Mouse (Mus musculus) bone marrow macrophage, adult 2 months (primary cell): ENCODE data around the gene Psmb8. TPM values are rescaled to one million over a fixed set of nuclear protein-coding genes. Genes with fewer than 3 reads are reported as not detected.

Experiments
- H3K27ac ChIP-seq: 2 replicates; pipeline ENCODE4 v1.5.1; 2012; ENCODE audit warnings: low read depth, low read length; ENCODE audit not compliant: insufficient read depth
- H3K4me1 ChIP-seq: 2 replicates; pipeline ENCODE4 v1.6.1; 2012; ENCODE audit warnings: low read length; ENCODE audit not compliant: control insufficient read depth, insufficient read depth
- H3K4me3 ChIP-seq: 2 replicates; pipeline ENCODE4 v1.5.1; 2012; ENCODE audit warnings: mild to moderate bottlenecking, low read length, moderate library complexity; ENCODE audit not compliant: insufficient read depth
- CTCF ChIP-seq: IDR thresholded peaks from 2 replicates; pipeline ENCODE4 v1.5.1; 2012; ENCODE audit warnings: low read depth, mild to moderate bottlenecking, low read length, moderate library complexity
- POLR2A ChIP-seq: IDR thresholded peaks from 2 replicates; pipeline ENCODE4 v1.6.1; 2012; ENCODE audit warnings: mild to moderate bottlenecking, low read depth, low read length, borderline replicate concordance
- polyA plus RNA-seq: library from polyadenylated mRNA; stranded (reverse); fragments of >200 nt; gene quantifications from 2 replicates; pipeline ENCODE4 v1.2.4, GENCODE M21; 2012; ENCODE audit not compliant: missing spikeins, insufficient read depth, insufficient read length

Gene Psmb8
- 201 and 204 TPM in 2 replicates for polyA plus RNA-seq

DNA sequence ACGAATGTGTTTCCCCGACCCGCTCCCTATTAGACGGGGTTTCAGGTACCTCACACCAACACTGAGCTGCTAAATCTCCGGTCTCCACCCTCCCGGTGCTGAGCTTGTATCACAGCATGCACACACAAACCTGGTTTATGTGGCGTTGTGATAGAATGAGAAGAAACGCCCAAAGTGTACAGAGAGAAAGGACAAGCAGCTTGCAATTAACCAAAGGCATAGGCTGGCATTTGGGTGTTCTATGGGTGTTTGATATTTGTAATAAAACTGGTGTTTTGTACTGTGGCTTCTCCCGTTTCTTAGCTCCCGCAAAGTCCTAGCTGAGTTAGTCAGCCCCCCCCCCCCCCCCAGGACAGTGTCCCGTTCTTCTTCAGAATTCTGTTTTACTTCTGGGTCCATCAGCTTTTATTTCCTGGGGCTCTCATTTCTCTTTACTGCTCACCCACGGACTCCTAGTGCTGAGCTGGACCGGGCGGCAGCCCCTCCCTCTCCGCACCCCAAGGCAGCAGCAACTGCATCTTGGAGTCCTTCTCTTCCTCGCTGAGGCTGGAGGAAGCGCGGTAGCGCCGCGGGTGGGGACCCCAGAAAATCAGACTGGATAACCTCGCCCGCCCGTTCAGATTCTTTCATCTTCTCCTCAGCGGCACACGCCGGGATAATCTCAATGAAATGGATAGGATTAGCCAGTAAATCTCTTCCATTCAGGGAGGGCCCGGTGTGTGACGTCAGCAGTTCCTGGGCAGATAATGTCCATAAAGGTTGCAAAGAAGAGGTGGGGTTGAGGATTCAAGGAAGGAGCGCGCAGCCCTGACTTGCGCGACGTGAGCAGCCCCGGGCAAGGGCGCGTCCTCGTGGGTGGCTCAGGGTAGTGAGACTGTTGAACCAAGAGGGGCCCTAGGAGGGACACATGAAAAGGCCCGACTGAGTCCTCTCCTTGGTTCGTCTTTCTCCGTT, at the start of gene Psmb8:
Gene Psmb8 (plus strand): TSS at position 781 of the 954 bp plus-strand sequence.
- Histone ChIP-seq H3K4me3 (peak within 1 kb of the TSS; percentile 97), H3K27ac (peak within 1 kb of the TSS; percentile 40), H3K4me1 (peaks cover 6% of the 10 kb centered on the region)
- no peak for TF ChIP-seq CTCF
- no peak for TF ChIP-seq POLR2A

DNA sequence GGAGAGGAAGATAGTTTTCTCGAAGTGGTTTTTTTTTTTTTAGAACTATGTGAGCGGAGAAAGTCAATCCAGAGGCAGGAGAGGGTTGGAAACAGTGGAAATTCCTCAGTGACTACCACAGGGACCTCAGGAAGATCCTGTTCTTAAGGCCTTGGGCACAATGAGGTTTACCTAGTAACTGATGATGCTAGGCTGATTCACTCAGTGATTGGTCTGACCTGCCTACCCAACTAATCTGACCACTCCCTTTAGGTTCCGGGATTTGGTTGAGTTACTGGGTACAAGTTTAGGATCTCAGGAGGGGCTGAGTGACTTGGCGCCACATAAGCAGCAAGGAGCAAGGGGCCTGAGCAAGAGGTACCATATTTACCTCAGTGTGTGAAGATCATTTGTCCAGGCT, 44.6 kb upstream of the Psmb8 start, which contains the start of gene H2-DMb1:
Gene H2-DMb1 (plus strand): TSS at position 150 of the 400 bp plus-strand sequence.
- TF ChIP-seq POLR2A (no peak), CTCF (no peak)
- Histone ChIP-seq H3K4me3 (peak within 1 kb of the TSS; percentile 52), H3K4me1 (peaks cover 33% of the 10 kb centered on the region), H3K27ac (no peak within 1 kb of the TSS)

GRCm38 (mm10) chr17:34155534-34155933, 42.0 kb upstream of the Psmb8 start:
- H3K27ac ChIP-seq, result no peak overlapping the region
- TF ChIP-seq CTCF, result no peak
- no peak for TF ChIP-seq POLR2A
- no peak overlapping the region for H3K4me3 ChIP-seq
- H3K4me1 ChIP-seq, result peaks cover 32% of the 10 kb centered on the region

GRCm38 (mm10) chr17:34164202-34164895, 33.2 kb upstream of the Psmb8 start:
- TF ChIP-seq POLR2A, result no peak
- TF ChIP-seq CTCF, result no peak
- H3K27ac ChIP-seq, result no peak overlapping the region
- H3K4me3 ChIP-seq, result no peak overlapping the region

DNA sequence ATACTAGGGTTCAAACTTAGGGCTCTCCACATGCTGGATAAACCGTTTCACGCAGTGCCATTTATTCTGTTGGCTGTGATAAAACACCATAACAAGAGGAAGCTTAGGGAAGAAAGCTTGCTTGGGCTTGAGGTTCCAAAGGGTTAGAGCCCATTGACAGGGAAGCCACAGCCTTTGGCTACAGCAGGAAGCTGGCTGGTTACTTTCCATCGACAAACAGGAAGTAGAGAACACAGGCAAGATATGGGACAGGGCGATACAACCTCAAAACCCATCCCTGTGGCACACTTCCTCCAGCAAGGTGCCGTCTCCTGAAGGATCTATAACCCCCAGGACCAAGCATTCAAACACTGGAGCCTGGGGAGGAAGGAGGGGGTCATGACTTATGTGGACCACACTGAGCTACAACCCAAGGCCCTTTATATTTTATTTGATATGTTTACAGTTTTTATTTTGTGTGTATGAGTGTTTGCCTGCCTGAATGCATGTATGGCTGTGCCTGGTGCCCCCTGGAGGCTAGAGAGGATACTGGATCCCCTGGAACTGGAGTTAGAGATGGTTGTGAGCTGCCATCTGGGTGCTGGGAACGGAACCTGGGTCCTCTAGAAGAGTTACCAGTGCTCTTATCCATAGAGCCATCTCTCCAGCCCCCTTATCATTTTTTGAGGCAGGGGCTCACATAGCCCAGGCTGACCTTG, 32.3 kb upstream of the Psmb8 start:
- Histone ChIP-seq H3K4me1 (peaks cover 5% of the 10 kb centered on the region), H3K27ac (peak overlapping the region; percentile 33; the same call in 1 of the 2 replicates), H3K4me3 (no peak overlapping the region)
- TF ChIP-seq CTCF (0 out of 2 replicates have a peak, but pooled peaks have one; percentile 15), POLR2A (no peak)

More at GRCm38 (mm10) chr17:34164202-34164895, 33.2 kb upstream of the Psmb8 start:
- H3K4me1 ChIP-seq, result peaks cover 7% of the 10 kb centered on the region

DNA sequence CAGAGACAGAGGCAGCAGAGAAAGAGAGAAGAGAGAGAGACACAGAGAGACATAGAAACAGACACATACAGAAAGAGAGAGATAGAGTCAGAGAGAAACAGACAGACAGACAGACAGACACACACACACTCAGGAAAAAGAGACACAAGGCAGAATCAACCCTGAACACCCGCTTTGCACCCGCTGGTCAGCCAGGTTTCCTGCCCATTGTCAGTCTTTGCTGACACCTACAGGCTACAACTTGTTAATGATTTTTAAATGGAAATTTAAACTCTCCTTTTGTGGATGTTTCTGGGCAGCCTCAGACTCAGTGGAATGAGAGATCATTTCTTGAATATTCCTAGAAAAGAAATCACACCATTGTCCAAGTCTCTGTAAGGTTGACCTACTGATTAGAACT, 28.2 kb upstream of the Psmb8 start:
- TF ChIP-seq CTCF (peak; percentile 72), POLR2A (no peak)

GRCm38 (mm10) chr17:34170487-34170876, 27.0 kb upstream of the Psmb8 start:
- peaks cover 6% of the 10 kb centered on the region for H3K4me1 ChIP-seq
- H3K4me3 ChIP-seq, result no peak overlapping the region
- no peak overlapping the region for H3K27ac ChIP-seq
- no peak for TF ChIP-seq POLR2A
- no peak for TF ChIP-seq CTCF

More for the DNA sequence above, 28.2 kb upstream of the Psmb8 start:
- peaks cover 7% of the 10 kb centered on the region for H3K4me1 ChIP-seq
- H3K4me3 ChIP-seq, result no peak overlapping the region
- H3K27ac ChIP-seq, result no peak overlapping the region

- H3K27ac ChIP-seq, result no peak overlapping the region
- H3K4me3 ChIP-seq, result peak overlapping the region; percentile 4; the same call in 1 of the 2 replicates
- peaks cover 6% of the 10 kb centered on the region for H3K4me1 ChIP-seq
- TF ChIP-seq POLR2A (no peak), CTCF (no peak)
These were observed 26.5 kb upstream of the Psmb8 start for GRCm38 (mm10) chr17:34170877-34171498.

GRCm38 (mm10) chr17:34172528-34172927, 25.0 kb upstream of the Psmb8 start:
- Histone ChIP-seq H3K27ac (no peak overlapping the region), H3K4me1 (peaks cover 6% of the 10 kb centered on the region), H3K4me3 (no peak overlapping the region)
- TF ChIP-seq POLR2A, result no peak
